Mouse (Mus musculus): ENCODE data around the gene Slc25a13. TPM values are rescaled to one million over a fixed set of nuclear protein-coding genes. Genes with fewer than 3 reads are reported as not detected.

Slc25a13 gene
- polyA plus RNA-seq, 1 experiment from 2014 or later, result 37.9 TPM

DNA sequence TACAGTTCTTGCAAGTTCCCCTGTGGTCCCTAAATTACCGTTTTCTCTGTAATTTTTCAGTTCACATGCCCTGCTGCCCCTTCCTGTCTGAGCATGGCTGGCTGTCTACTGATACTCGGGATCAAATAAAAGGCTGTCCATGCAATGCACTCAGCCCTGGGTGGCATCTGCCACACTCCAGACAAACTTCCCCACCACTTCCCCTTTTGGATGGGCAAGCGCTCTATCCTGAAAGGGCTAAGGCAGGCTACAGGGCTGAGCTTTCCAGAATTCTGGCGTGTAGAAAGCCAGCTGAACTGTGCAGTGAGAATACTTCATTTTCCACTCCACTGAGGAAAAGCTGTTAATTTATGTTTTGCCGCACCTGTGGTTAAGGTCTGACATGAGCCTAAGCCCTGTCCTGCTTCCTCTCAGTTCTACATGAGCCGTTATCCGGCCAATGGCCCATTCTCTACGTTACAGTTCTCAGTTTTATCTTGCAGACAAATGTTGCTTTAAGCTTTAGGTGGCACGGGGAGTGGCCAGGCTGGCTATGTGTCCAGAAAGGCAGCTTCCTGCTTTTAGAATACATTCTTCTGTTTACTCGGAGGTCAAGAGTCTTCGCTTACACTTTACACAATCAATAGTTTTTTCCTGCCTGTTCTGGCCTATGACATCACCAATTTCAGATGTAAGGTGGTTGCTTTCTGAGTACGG lies 170.1 kb downstream of the Slc25a13 start:
- DNase-seq (ENCODE audit: low spot score) (no peak), ATAC-seq (replicated peaks; ENCODE audit: low FRiP score, low TSS enrichment, low read depth) (no peak)
- Histone ChIP-seq H3K36me3 (ENCODE audit: control insufficient read depth, insufficient read depth, low read length) (0 out of 2 replicates have a peak, but pooled peaks cover 2% of the 10 kb centered on the region), H3K4me1 (replicated peaks; ENCODE audit: control insufficient read depth, insufficient read depth, low read length) (no peaks in the 10 kb centered on the region), H3K4me2 (ENCODE audit: low read length) (no peak overlapping the region), H3K9me3 (ENCODE audit: control insufficient read depth, low read length) (no peaks in the 10 kb centered on the region), H3K4me3 (ENCODE audit: low read depth, low read length) (no peak overlapping the region), H3K27ac (ENCODE audit: low read depth) (no peak overlapping the region), H3K27me3 (replicated peaks; ENCODE audit: control insufficient read depth, insufficient read depth, low read length) (no peaks in the 10 kb centered on the region), H3K9ac (ENCODE audit: low read length) (no peak overlapping the region)
- 64% methylated on average over 12 of the region's 12 CpGs for WGBS

DNA sequence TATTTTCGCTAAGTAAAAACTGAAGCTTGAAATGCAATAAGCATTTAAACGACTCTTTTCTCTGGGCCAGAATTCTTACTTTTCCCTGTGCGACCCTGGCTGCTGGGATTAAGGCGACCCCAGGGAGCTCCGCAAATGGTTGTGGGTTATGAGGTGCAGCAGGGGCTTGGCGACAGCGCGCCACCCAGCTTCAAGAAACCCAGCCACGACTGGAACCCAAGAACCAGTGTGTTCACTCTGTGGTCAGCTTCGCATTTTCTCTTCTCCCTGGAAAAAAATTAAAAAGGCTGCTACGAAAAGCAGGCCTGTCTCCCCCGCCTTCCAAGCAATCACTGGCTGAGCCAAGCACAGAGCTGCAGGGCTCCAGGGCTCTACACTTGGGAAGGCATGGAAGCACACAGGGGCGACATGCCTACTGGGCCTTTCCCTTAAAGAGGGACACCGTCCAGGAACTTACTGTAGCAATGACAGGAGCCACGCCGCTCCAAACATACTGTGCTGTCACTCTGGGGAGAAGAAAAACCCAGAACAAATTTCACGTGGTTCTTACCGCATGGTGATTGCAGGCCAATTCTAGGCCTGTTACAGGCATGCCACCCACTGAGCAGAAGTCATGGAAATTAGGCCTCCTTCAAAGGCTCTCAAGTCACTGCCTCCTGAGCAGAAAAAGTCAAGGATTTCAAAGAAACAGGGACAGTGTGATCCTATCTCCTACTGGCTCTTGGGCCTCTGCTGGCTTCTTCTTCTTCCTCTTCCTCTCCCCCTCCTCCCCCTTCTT lies 178.0 kb downstream of the Slc25a13 start:
- ATAC-seq (replicated peaks; ENCODE audit: low FRiP score, low TSS enrichment, low read depth), result no peak
- Histone ChIP-seq H3K36me3 (ENCODE audit: control insufficient read depth, insufficient read depth, low read length) (0 out of 2 replicates have a peak, but pooled peaks cover 2% of the 10 kb centered on the region), H3K4me1 (replicated peaks; ENCODE audit: control insufficient read depth, insufficient read depth, low read length) (peaks cover 7% of the 10 kb centered on the region; the same call in 1 of the 2 replicates), H3K4me2 (ENCODE audit: low read length) (no peak overlapping the region), H3K27me3 (replicated peaks; ENCODE audit: control insufficient read depth, insufficient read depth, low read length) (no peaks in the 10 kb centered on the region), H3K4me3 (ENCODE audit: low read depth, low read length) (no peak overlapping the region), H3K27ac (ENCODE audit: low read depth) (no peak overlapping the region), H3K9me3 (ENCODE audit: control insufficient read depth, low read length) (no peaks in the 10 kb centered on the region), H3K9ac (ENCODE audit: low read length) (no peak overlapping the region)
- no peak for DNase-seq (ENCODE audit: low spot score)
- 42% methylated on average over 18 of the region's 18 CpGs for WGBS

DNA sequence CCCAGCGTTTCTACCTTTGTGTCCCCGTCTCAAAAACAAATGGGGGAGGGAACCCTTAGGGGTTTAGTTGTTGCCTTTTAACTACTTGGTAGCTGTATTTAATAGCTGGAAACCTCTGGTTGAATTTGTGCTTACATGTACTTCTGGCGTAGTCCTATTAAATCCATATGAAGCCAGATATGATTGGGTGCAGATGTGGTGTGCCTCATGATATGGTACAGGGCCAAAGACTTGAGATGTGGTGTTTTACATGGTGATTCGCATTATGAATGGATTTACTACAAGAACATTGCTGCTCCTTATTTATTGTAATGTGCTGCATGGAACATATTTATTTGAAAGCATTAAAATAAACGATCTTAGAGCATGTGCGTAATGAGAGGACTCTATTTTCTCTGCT lies 189.3 kb downstream of the Slc25a13 start:
- Histone ChIP-seq H3K9me3 (ENCODE audit: control insufficient read depth, low read length) (no peaks in the 10 kb centered on the region), H3K9ac (ENCODE audit: low read length) (no peak overlapping the region), H3K27me3 (replicated peaks; ENCODE audit: control insufficient read depth, insufficient read depth, low read length) (no peaks in the 10 kb centered on the region), H3K4me2 (ENCODE audit: low read length) (no peak overlapping the region), H3K4me3 (ENCODE audit: low read depth, low read length) (no peak overlapping the region), H3K27ac (ENCODE audit: low read depth) (no peak overlapping the region), H3K4me1 (replicated peaks; ENCODE audit: control insufficient read depth, insufficient read depth, low read length) (no peaks in the 10 kb centered on the region), H3K36me3 (ENCODE audit: control insufficient read depth, insufficient read depth, low read length) (no peaks in the 10 kb centered on the region)
- ATAC-seq (replicated peaks; ENCODE audit: low FRiP score, low TSS enrichment, low read depth) (no peak), DNase-seq (ENCODE audit: low spot score) (no peak)
- 84% methylated on average over 6 of the region's 6 CpGs for WGBS

- Histone ChIP-seq H3K4me2 (ENCODE audit: low read length) (no peak overlapping the region), H3K9ac (ENCODE audit: low read length) (no peak overlapping the region), H3K27ac (ENCODE audit: low read depth) (no peak overlapping the region), H3K27me3 (replicated peaks; ENCODE audit: control insufficient read depth, insufficient read depth, low read length) (no peaks in the 10 kb centered on the region), H3K36me3 (ENCODE audit: control insufficient read depth, insufficient read depth, low read length) (no peaks in the 10 kb centered on the region), H3K9me3 (ENCODE audit: control insufficient read depth, low read length) (no peaks in the 10 kb centered on the region), H3K4me3 (ENCODE audit: low read depth, low read length) (no peak overlapping the region), H3K4me1 (replicated peaks; ENCODE audit: control insufficient read depth, insufficient read depth, low read length) (no peaks in the 10 kb centered on the region)
- no peak for ATAC-seq (replicated peaks; ENCODE audit: low FRiP score, low TSS enrichment, low read depth)
- no peak for DNase-seq (ENCODE audit: low spot score)
- WGBS, result 60% methylated on average over 6 of the region's 6 CpGs
Observed at GRCm38 (mm10) chr6:6023976-6024375, 193.0 kb downstream of the Slc25a13 start.

GRCm38 (mm10) chr6:6016931-6017330 lies 200.0 kb downstream of the Slc25a13 start:
- no peak overlapping the region for H3K9ac ChIP-seq (ENCODE audit: low read length)
- ATAC-seq (replicated peaks; ENCODE audit: low FRiP score, low TSS enrichment, low read depth) (no peak), DNase-seq (ENCODE audit: low spot score) (no peak)
- WGBS, result 42% methylated on average over 9 of the region's 9 CpGs
- no peaks in the 10 kb centered on the region; the same call in 1 of the 2 replicates for H3K4me1 ChIP-seq (replicated peaks; ENCODE audit: control insufficient read depth, insufficient read depth, low read length)
- no peaks in the 10 kb centered on the region for H3K9me3 ChIP-seq (ENCODE audit: control insufficient read depth, low read length)
- H3K4me2 ChIP-seq (ENCODE audit: low read length), result no peak overlapping the region
- H3K27me3 ChIP-seq (replicated peaks; ENCODE audit: control insufficient read depth, insufficient read depth, low read length), result no peaks in the 10 kb centered on the region
- H3K4me3 ChIP-seq (ENCODE audit: low read depth, low read length), result no peak overlapping the region
- H3K27ac ChIP-seq (ENCODE audit: low read depth), result no peak overlapping the region
- no peaks in the 10 kb centered on the region for H3K36me3 ChIP-seq (ENCODE audit: control insufficient read depth, insufficient read depth, low read length)

- WGBS, result 50% methylated on average over 15 of the region's 15 CpGs
- DNase-seq (ENCODE audit: low spot score) (no peak), ATAC-seq (replicated peaks; ENCODE audit: low FRiP score, low TSS enrichment, low read depth) (no peak)
- no peaks in the 10 kb centered on the region for H3K9me3 ChIP-seq (ENCODE audit: control insufficient read depth, low read length)
- no peak overlapping the region for H3K4me3 ChIP-seq (ENCODE audit: low read depth, low read length)
- 0 out of 2 replicates have a peak overlapping the region, but pooled peaks have one; percentile 5 for H3K4me2 ChIP-seq (ENCODE audit: low read length)
- H3K4me1 ChIP-seq (replicated peaks; ENCODE audit: control insufficient read depth, insufficient read depth, low read length), result no peaks in the 10 kb centered on the region; the same call in 1 of the 2 replicates
- H3K9ac ChIP-seq (ENCODE audit: low read length), result no peak overlapping the region
- no peak overlapping the region for H3K27ac ChIP-seq (ENCODE audit: low read depth)
- no peaks in the 10 kb centered on the region for H3K27me3 ChIP-seq (replicated peaks; ENCODE audit: control insufficient read depth, insufficient read depth, low read length)
- H3K36me3 ChIP-seq (ENCODE audit: control insufficient read depth, insufficient read depth, low read length), result no peaks in the 10 kb centered on the region
Observed at GRCm38 (mm10) chr6:6015616-6016015, 201.4 kb downstream of the Slc25a13 start.

DNA sequence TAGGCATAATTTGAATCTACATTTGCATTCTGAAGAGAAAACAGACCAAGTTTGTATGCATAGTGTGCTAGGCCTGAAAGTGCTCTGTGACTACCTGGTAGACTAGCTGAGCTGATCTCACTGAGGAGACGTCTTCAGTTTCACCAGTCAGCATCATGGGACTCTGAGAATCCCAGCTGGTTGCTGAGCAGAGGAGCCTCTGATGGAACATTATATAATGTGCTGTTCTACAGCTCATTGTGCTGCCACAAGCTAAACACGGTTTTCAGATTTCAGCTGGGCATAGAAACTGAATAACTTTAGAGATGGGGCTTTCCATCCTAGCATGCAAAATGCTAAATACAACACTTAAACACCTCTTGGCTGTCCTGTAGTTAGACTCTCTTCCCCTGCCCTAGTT lies 205.6 kb downstream of the Slc25a13 start:
- no peak for ATAC-seq (replicated peaks; ENCODE audit: low FRiP score, low TSS enrichment, low read depth)
- Histone ChIP-seq H3K4me1 (replicated peaks; ENCODE audit: control insufficient read depth, insufficient read depth, low read length) (no peaks in the 10 kb centered on the region), H3K27ac (ENCODE audit: low read depth) (no peak overlapping the region), H3K9me3 (ENCODE audit: control insufficient read depth, low read length) (no peaks in the 10 kb centered on the region), H3K27me3 (replicated peaks; ENCODE audit: control insufficient read depth, insufficient read depth, low read length) (no peaks in the 10 kb centered on the region), H3K4me3 (ENCODE audit: low read depth, low read length) (no peak overlapping the region), H3K36me3 (ENCODE audit: control insufficient read depth, insufficient read depth, low read length) (no peaks in the 10 kb centered on the region), H3K9ac (ENCODE audit: low read length) (no peak overlapping the region), H3K4me2 (ENCODE audit: low read length) (no peak overlapping the region)
- no peak for DNase-seq (ENCODE audit: low spot score)
- WGBS, result 72% methylated on average over 2 of the region's 2 CpGs

- H3K4me3 ChIP-seq (ENCODE audit: low read depth, low read length), result peak overlapping the region; percentile 55
- 5% methylated on average over 42 of the region's 42 CpGs for WGBS
- no peaks in the 10 kb centered on the region for H3K9me3 ChIP-seq (ENCODE audit: control insufficient read depth, low read length)
- H3K4me2 ChIP-seq (ENCODE audit: low read length), result peak overlapping the region; percentile 100
- peak; percentile 91 for ATAC-seq (replicated peaks; ENCODE audit: low FRiP score, low TSS enrichment, low read depth)
- no peaks in the 10 kb centered on the region for H3K36me3 ChIP-seq (ENCODE audit: control insufficient read depth, insufficient read depth, low read length)
- peak; percentile 90 for DNase-seq (ENCODE audit: low spot score)
- no peak overlapping the region for H3K27ac ChIP-seq (ENCODE audit: low read depth)
- H3K27me3 ChIP-seq (replicated peaks; ENCODE audit: control insufficient read depth, insufficient read depth, low read length), result no peaks in the 10 kb centered on the region
- H3K9ac ChIP-seq (ENCODE audit: low read length), result peak overlapping the region; percentile 46
- no peaks in the 10 kb centered on the region for H3K4me1 ChIP-seq (replicated peaks; ENCODE audit: control insufficient read depth, insufficient read depth, low read length)
Observed at GRCm38 (mm10) chr6:6005762-6006431, 211.1 kb downstream of the Slc25a13 start.
